Mouse (Mus musculus) 416B (cell line): ENCODE data around the gene Shq1.

Source experiments
- DNase-seq: peaks from one replicate; pipeline ENCODE4 v3.0.0; 2011; ENCODE audit warnings: low read depth

Gene Shq1

DNA sequence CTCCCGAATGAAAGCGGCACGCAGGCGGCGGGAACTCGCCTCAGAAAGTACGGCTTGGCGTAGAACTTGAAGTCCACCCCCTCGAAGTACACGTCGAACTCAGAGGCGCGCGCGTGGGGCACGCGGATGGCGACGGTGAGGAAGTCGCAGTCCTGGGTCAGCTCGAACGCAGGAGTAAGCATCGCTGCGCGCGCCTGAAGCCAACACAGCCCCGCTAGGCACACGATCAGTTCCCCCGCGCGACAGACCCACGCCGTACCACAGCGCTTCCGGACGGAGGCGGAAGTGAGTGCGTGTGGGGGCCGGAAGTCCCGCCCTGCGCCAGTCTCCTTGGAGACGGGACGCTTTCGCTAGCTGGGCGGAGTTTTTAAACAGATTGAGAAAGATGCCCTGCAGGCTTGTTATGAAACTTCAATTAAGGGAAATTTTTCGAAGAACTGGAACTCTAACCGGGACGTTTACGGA is at the start of gene Shq1:
Gene Shq1 (minus strand): TSS at position 278 of the 465 bp plus-strand sequence.
- DNase-seq, result peak; percentile 90

DNA sequence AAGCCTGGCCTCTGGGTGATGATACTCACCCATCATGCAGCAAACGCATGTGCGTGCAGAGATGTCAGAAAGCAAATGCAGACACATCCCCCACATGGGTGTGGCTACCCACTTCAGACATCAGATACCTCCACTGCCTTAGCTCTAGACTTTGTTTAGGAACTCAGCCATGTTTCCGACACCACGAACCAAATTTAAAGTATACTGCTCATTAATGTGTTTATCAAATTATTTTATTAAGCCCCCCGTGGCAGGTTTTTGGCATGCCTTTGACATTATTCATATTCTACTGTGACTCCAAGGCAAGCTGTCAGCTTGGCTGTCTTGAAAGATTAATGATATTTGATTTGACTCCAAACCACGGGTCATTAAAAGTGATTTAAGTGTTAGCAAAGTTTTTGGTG is 49.1 kb upstream of the Shq1 start:
- no peak for DNase-seq

DNA sequence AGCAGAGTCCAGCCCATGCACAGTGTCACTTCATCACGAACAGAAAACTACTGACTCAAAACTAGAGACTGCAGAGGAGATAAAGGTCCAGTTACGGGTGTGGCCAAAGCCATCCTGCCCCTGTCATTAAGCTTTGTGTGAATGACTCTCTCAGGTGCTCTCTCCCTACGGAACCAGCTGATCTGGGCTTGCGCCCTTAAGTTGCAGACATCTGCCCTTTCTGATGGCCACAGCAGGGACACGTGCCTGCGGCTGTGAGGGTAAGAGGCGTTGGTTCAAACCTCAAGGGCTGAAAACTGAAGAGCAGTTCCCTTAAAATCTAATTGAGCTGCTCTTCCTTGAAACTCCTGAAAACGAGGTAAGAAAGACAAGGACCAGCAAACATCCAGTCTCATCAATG is 45.9 kb upstream of the Shq1 start:
- DNase-seq, result no peak

DNA sequence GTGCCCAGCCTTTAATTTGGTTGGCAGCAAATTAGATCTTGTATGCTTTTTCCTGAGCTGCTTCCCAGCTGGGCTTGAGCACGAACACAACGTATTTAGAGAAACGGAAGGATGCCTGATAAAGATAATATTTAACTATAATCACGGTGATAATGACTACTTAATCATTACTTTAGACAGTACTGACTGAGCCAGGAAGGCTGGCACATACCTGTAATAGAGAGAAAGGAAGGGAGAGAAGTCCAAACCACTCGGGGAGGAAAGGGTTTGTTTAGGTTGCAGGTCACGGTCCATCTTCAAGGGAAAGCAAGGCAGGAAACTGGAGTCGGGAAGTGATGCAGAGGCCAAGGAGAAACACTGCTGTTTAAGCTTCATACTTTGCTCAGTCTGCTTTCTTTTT is 45.2 kb upstream of the Shq1 start:
- DNase-seq, result no peak

DNA sequence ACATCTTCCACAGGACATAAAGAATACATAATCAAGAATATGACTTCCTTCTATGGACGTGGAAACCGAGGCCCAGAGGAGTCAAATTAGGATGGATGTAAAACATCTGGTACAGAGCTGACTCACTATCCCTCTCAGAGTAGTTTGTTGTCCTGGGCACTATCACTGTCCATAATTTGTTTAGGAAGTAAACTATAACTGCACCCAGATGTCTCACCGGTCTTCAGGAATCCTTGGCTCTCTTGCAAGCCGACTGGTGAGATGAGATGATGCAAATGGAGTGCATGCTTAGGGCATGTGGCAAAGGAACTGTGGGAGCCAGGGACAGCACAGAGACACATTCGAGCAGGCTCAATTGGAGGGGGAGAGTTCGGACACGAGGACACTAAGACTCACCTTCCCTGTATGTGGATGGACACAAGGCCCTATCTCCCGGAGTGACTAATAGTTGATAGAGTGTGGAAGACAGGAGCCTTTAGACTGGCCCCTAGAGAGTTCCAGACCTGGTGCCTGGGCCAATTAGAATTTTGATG is 44.4 kb upstream of the Shq1 start:
- DNase-seq, result no peak

DNA sequence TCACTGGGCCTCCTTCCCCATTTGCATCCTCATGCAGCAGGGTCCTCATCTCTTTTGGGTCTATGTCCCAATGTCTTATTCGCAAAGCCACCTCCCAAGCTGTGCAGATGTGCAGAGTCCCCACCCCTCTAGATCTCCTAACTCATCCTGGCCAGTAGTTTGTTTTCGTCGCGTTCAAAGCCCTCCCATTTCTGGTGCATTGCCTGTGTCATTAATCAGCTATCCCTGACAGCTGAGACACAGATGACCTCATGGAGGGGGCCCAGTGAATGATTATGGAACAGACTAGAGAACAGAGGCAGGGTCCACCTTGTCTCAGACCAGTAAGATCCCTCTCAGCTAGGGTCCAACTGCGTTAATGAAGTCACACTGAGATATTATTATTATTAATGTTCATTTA is 39.9 kb upstream of the Shq1 start:
- DNase-seq, result no peak

DNA sequence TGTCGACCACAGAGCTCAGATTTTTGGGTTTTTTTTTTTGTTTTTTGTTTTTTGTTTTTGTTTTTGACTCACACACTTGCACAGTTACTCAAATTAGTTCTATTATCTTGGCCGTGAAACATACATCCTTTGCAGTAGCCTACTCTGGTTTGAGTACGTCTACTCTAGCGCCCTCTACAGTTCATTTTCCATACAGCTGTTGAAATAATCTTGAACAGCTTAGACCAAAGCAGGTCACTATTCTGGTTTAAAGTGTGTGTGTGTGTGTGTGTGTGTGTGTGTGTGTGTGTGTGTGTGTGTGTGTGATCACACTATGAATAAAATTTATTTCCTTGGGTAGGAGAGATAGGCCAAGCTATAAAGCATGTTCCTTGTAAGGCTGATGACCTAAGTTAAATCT is 39.2 kb upstream of the Shq1 start:
- peak; percentile 60 for DNase-seq

DNA sequence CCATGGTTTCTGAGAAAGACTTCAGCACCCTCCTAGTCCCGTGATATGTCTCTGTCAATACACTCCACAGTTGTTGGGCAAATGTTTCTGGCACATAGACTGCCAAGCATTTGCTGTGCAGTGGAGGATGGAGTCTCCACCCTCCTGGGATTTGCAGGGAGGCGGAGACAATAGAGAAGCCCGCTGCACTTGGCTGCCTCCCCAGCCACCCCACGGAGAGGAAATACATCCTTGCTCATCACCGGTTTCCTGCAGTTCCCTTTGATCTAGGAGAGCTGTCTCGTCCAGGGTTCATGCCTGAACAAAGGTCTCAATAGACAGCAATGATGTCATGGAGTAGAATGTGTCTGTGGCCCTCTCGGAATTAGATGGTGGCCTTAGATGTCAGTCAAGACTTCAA is 38.5 kb upstream of the Shq1 start:
- DNase-seq, result peak; percentile 5

DNA sequence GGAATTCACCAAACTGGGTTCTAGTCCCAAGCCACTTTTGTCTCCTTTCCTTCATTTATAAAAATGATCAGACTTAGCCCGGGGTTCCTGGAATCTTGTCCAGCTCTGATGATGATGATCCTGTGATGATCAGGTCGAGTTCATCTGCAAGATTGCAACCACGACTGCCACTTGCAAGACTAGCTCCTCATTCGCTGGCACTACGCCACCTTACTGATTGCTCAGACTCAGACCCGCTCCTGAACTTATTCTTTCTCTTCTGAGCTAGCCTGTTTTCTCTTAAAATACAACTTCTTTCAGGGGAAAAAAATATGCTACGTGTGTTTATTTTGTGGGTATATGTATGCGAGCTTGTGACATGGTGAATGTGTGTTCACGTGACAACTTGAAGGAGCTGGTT is 38.0 kb upstream of the Shq1 start:
- DNase-seq, result peak; percentile 4

DNA sequence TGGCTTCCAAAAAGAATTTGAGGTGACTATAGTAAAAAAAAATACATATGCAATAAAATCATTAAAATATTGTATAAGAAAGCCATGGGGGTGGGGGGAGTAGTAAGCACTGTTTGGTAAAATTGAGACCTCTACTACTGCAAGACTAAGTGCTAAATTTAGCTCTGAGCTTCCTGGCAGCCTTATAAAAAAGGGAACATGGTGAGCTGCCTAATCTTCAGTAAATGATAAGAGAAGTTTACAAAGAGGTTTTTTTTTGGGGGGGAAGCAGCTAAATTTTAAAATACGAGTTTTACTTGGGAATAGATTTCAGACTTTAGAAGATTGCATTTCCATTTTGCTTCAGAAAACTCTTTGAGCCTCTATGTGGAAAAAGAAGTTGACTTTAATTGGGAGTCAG is 37.3 kb upstream of the Shq1 start:
- DNase-seq, result peak; percentile 4

DNA sequence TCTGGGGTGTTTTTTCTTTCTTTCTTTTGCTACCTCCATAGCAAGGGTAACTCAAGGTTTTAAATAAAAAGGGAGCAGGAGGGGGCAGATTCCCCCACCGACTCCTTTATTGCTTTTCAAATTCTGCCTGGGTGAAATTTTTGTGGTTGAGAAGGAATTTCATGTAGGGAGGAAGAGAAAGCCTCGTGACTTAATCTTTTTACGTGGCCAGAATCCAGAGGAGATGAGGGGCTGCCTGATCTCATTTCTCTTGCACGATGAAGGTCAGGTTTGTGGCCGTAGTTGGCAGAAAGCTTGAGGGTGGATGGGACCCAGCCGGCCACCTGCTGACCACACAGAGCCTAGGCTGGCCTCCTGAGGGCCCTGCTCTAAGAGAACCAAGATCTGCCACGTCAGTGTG is 36.6 kb upstream of the Shq1 start:
- no peak for DNase-seq

DNA sequence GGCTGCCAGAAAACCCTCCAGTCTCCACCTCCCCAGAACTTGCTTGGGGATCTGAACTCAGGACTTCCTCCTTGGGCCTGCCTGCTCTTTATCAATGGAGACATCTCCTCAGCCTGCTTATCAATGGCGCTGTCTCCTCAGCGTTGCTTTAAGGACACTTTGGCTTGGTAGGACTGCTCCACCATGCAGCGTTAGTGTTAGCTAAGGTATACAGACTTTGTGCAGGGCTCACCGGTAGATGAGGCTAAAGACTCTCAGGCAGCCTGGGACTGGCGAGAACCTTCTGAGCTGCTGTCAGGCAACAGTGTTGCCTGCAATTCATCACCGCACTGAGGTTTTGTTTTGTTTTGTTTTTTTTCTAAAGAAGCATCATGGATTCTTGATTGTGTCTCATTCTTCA is 35.9 kb upstream of the Shq1 start:
- no peak for DNase-seq

DNA sequence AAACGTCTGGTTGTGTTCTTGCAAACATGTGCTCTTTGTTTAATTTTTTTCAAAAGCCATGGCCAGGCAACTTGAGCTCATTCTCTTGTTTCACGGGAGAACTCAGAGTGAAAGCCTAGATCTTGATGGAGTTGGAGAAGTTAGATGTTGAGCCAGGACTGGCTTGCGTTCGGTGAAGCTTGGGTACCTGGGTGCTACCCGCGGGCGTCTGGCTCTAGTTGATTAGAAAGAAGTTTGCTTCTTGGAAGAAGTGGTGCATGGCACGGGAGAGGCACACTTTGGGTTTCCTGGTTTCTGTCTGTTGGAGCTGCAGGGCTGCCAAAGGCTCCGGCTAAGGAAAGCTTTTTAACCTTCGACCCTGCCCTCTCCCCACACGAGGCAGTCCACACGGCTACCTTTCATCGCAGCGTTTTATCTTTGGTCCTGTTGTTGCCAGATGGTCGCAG is 34.4 kb upstream of the Shq1 start:
- no peak for DNase-seq

DNA sequence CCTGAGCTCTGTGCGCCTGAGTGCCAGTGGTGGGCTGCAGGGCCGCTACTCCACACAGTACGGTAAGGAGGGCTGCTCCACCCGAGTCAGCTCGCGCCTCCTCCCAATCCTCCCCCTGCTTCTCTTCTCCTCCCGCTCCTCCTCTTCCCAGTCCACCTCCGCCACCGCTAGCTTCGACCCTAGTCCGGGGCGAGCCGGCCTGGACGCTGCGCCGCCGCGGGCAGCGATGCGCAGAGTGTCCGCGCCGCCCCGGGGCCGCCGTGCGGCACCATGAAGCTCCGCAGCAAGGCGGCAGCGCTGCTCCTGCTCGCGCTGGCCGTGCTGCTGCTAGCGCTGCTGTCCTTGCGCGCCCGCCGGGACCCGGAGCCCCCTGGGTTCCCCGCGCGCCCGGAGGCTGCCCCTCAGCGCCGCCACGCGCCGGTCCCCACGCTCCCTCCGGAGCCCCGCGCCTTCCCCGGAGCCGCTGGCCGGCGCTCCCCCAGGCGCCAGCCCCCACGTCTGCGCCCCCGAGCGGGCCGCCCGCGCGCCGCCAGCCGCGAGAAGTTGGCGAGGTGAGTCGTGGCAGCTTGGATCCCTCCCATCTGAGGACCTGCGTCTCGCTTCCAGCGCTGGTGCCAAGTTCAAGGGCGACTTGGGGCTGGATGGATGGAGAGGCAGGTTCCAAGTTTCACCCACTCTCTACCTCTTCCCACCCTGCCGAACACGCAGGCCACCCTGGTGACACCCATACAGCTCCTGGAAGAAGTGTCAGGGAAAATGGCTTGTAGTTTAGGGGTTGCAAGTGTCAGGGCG is 33.8 kb upstream of the Shq1 start, which contains the start of gene Gxylt2:
Gene Gxylt2 (plus strand): TSS at position 161 of the 792 bp plus-strand sequence.
- DNase-seq, result no peak

DNA sequence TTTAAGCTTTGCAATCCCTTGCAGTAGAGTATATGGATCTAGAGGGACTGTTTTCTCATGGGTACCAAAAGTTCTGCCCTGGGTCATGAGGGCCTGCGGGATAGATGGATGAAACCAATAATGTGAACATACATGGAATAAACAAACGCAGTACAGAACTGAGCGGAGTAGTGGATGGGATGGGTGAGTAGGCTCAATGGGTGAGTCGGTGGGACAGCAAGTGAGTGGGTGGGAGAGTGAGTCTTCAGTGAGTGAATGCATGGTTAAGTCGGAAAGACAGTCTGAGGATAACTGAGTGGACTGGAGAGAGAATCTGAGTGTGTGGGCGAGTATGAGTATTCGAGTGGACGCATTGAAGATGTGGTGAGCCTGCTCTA is 33.2 kb upstream of the Shq1 start:
- no peak for DNase-seq

DNA sequence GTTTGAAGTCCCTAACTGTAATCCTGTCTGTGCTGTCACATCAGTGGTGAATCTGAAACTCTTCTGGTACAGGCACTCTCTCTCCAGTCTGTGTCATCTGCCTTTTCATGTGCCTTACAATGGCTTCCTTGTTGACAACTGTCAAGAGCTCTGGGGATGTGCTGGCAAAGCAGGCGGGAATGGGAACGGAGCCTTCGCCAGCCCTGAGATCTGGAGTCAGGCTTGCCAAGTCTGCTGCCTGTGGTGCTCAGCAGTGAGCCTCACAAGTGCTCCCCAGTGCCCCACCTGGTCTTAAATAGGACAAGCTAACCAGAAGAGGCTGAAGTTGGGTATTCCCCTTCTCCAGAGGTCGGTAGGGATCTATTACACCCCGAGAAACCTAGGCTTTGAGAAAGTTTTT is 29.8 kb upstream of the Shq1 start:
- no peak for DNase-seq

DNA sequence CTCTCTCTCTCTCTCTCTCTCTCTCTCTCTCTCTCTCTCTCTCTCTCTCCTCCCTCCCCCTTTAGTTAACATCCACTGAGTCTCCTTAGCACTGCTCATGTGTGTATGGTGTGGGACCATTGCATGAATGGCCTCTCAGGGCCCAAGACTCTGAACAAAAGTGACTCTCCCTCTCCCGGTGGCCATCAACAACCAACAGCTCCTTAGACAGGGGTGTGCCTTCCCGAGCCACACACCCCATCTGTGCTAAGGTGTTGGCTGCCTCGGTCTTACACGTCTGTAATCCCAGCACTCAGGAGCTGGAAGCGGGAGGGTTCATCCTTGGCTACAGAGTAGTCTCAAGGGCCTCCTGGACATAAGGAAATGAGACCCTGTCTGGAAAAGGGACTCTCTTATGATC is 29.0 kb upstream of the Shq1 start:
- DNase-seq, result no peak

DNA sequence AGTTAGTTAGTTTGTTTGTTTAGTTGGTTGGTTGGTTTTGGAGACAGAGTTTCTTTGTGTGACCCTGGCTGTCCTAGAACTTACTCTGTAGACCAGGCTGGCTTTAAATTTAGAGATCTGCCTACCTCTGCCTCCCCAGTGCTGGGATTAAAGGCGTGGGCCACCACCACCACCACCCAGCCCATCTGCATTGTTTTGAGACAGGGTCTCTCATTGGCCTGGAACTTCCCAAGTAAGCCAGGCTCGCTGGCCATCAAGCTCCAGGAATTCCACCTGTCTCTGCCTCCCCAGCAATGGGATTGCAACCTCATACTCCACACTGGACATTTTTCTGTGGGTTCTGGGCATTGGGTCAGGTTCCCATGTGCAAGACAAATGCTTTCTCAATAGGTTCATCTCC is 15.4 kb upstream of the Shq1 start:
- DNase-seq, result no peak

DNA sequence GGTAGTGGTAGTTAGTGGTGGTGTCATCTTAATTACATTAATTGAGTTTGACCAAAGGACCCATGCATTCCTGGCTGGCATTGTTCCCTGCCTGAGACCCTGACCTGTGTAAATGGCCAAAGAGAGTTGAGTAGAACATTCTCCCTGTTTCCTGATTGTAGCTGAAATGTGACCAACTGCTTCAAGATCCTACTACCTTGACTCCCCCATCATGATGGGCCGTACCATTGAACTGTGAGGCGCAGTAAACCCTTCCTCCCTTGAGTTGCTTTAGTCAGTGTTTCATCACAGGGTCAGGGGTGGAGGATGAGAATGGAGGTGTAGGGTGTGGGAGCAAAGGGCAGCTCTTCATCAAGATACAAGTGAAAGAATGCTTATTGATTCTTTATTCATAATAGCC is 7.7 kb upstream of the Shq1 start:
- DNase-seq, result no peak

DNA sequence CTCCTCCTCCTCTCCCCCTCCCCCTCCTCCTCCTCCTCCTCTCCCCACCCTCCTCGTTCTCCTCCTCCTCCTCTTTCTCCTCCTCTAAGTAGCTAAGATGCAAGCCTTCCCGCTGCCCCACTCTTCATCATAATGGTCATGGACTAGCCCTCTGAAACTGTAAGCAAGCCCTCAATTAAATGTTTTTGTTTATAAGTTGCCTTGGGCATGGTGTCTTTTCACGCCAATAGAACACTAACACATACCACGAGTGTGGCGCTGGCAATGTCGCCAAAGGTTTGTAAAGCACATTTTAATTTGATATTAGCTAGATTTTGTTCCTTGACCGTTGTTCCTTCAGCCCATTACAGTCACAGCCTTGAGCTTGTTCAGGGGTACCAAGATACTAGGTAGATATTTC is 5.5 kb upstream of the Shq1 start:
- no peak for DNase-seq

DNA sequence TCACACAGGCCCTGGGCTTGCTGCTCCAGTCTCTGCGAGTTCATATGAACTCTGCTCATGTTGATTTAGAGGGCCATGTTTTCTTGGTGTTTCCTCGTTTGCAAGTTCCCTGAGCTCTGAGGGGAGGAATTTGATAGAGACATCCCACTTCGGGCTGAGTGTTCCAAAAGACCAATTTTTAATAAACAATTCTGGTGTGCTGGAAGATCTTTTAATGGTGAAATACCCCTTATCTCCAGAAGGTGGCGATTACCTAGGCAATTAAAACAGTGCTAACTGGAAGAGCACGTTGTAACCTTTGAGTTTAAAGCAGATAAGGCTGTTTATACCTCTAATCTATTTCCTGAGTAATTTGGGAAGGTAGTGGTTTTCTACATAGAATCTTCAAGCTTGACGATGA is 4.0 kb upstream of the Shq1 start:
- peak; percentile 68 for DNase-seq

DNA sequence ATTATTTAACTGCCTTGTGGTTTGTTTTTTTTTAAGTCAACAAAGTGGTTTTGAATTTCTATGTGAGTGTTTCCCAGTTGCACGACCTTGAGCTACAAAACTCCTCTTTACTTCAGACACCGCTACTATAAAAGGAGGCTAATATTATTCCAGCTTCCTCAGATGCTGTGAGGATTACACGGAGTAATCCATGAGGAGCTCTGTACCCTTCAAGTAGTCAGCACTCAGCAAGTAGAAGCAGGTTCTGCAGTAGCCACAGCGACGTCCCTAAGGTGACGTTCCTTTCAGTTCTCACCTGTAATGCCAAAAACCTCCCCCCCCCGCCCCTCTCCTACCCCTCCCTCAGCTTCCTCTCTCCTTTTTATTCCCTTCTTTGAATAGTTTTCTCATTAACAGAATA is 444 bp upstream of the Shq1 start:
- DNase-seq, result no peak

DNA sequence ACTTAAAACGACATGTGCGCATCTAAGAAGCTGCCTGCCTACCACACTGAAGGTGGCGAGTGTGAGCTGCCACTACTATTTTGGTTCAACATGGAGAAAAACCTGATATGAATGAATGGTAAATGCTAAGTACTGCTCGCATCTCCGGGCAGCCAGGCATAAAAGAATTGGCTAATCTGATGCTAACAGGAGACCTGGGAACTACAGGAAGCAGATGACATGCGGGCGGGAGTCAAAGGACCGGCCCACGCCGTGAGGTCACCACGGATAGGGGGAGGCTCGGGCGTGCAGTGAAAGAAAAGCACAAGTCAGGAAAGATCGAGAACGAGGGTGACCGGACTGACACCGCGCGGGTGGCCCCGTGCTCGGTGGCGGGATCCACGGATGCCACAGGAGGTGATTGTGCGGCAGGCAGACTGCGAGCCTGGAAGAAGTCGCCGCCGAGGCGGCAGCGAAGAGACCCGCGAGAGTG is 551 bp downstream of the Shq1 start:
- DNase-seq, result peak; percentile 86

DNA sequence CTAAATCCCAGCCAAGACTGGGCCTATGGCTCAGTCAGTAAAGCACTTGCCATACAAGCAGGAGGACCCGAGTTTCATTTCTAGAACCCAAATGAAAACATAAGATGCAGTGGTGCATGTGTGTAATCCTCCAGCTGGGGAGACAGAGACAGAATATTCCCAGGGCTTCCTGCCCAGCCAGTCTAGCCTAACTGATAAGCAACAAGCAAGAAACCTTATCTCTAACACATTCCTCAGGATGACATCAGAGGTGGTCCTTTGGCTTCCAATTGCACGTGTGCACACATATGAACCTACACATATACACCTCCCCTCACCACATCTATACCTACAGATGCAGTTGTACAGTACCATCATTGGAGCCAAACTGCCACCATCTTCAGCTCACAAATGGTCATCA is 2.1 kb downstream of the Shq1 start:
- peak; percentile 11 for DNase-seq
